Mouse (Mus musculus) frontal cortex, adult 2 months (tissue): ENCODE data around the gene Dcaf4. TPM values are rescaled to one million over a fixed set of nuclear protein-coding genes. Genes with fewer than 3 reads are reported as not detected.

Source experiments
- DNase-seq, 2 experiments: peaks; one replicate each; pipeline ENCODE4 v3.0.0; 2022; ENCODE audit warnings: low spot score in 1 of 2; ENCODE audit errors: extremely low spot score in 1 of 2
- polyA plus RNA-seq: library from polyadenylated mRNA; depleted of rRNA; stranded (reverse); fragments of >200 nt; gene quantifications from 2 replicates; pipeline ENCODE4 v1.2.3, GENCODE M21; 2012; rRNA removed

Dcaf4 gene
- polyA plus RNA-seq: 35.2 and 37.8 TPM in 2 replicates

DNA sequence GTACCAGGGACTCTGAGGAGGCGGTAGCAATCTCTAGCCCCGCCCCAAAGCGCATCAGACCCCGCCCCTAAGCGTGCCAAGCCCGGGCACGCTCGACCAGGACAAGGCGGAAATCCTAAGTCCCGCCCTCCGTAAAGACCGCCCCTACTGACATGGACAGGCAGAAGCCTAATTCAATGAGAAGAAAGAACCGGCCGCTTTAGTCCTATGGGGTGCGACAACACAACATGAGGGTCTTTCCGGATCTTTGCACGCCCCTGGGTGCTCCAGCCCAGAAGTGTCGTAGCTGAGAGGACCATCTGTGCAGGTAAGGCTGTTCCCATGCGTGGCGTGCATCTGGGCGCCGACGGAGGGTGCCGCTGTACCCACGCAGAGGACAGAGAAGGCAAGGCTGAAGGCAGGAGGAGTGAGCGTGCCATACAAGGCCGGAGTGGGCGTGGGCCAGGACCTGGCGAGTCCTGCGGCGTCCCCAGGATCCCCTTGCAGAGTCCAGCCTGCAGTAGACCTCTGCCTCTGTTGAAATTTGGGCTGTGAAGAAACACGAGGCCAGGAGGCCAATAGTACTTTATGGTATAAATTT lies at the start of gene Dcaf4:
TSS of gene Dcaf4 (plus strand) at position 156 of the 580 bp plus-strand sequence.
- peak; percentile 95 to 96 for DNase-seq

GRCm38 (mm10) chr12:83471760-83472159 lies 48.5 kb upstream of the Dcaf4 start:
- no peak for DNase-seq

- no peak for DNase-seq
Observed at GRCm38 (mm10) chr12:83473987-83474600, 46.2 kb upstream of the Dcaf4 start.

DNA sequence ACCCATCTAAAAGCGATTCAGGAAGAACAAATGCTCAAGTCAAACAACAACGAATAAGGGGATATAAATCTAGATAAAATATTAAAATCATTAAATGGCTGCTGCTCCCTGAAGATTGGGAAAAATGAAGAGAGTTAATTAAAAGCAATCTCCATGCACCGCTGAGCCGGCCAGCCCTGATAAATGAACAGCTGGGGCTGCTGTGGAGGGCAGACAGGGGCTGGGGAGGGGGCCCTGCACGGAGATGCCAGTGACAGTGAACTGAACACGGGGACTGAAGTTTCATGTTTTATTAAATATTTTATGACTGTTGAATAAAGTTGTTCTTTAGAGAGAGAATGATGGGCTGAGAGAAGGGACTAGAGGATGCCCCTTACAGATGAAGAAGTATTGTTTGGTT lies 44.8 kb upstream of the Dcaf4 start:
- DNase-seq: no peak

DNA sequence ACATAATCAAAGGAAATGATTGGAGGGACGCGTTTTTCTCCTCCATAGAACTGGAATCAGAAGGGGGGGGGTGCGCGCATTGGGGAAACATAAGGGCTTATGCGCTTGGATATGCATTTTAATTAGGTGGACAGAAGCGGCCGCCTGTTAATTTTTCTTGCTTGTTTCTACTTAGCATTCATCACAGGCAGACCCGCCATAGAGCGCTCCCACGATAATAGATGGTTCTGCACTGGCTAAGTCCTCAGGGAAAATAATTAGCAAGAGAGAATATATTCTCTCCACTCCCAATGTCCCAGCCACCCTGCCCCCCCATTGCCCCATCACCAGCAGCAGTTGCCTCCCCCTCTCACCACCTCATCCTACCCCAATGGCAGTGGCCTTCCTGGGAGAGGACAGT lies 44.0 kb upstream of the Dcaf4 start:
- DNase-seq: no peak

DNA sequence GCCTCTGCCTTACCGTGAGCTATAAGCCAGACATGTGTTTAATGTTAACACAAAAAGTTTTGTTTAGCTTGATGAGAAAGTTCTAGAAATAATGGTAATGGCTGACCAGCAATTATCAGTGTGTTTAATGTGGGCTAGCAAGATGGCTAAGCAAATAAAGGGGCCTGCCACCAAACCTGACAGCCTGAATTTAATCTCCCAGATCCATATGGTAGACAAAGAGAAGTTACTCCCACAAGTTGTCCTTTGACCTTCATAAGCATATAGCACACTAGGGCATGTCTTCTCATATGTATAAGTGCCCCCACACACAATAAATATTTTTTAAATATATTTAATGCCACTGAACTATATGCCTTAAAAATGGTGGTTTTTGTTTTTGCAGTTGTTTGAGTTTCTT lies 41.1 kb upstream of the Dcaf4 start:
- no peak for DNase-seq

DNA sequence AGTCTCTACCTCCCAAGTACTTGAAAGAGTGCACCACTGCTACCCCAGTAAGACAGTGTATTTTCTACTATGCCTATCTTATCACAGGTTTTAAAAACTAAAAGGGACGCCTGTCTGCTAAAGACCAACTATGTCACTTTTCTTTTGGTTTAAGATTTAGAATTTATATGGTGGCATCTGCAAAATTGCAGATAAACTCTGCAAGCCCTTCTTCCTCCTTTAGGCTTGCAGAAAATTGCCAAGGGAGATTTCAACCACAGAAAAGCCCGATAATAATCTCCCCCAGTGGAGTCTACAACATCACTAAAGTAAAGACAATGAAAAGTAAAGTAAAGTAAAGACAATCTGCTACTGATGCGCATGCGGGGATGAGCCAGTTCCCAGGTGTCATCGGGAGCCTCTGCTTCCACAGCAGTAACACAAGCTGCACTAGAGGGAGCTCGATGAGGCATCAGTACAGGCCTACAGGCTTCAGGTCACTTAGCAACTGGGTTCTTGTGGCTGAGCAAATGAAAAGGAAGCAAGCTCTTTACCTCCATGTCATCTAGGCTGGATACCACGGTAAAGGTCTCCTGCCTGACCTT lies 40.4 kb upstream of the Dcaf4 start:
- no peak for DNase-seq

GRCm38 (mm10) chr12:83481439-83481838 lies 38.8 kb upstream of the Dcaf4 start:
- DNase-seq: no peak

GRCm38 (mm10) chr12:83483653-83484052 lies 36.6 kb upstream of the Dcaf4 start:
- DNase-seq: no peak

DNA sequence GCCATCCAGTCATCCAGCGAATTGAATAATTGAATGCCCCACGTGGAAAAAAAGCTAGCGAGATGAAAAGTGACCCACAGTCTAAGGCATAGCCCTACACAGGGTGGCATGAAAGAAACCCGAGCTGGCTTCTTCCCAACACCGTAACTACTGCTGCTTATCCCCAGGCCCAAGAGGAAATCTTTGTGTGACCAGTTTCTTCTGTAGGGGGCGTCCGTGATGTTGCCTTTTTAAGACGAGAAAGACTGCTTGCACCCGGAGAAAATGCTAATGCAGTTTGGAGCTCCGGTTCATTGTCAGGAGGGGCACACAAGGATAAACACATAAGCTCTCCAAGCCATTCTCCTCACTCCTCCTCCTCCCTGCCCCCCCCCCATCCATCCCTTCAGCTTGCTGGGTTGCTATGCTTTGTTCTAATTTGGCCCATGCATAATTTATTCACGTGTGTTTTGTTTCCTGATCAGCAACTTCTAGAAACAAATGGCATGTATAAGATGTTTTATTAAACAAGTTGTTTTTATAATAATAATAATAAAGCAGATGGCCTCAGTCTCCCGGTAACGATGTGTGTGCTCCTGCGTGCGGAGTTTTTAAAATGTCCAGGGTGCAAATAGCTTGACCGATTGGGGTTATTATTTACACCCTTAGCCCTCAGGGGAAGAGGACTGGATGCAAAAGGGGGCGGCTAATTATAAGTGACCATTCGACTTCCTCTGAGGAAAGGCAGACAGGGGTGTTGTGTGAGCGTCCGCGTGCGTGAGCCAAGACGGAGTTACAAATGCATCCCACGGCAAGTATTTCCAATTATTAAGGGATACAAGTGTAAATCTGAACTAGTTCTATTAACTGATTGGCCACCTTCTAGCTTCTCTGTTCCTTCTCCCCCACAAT lies 35.2 kb upstream of the Dcaf4 start:
- peak in 1 of 2 experiments; percentile 37 for DNase-seq

DNA sequence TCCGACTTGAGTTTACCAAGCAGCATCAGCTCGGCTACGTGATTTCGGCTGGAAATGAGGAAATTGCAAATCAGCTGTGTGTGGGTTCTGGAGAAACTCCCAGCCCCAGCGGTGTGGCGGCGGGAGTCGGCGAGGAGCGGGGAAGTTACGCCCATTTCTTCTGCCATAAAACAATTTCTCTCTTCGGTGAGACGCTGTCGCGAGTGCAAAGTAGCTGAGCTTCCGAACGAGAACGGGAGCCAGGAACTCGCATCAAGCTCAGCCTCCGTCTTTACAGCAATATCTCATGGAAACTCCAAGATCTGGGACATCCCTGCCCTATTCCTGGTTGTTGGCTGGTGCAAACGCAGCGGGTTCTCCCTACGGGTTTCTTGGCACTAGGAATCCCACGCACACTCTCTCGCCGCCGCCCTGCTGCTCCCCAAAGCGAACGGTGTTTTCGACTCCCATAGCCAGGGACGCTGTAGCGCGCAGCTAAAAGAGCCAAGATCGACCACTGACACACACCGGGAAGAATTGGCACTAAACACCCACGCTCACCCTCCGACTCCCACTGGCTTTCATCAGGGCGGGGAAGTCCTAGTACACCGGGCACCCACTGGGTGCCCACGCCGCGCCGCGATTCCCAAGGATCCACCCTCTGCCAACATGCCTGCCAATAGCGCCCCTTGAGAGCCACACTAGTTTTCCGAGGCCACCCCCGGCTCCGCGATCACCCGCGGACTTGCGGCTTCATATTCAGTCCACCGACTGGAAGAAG lies 34.2 kb upstream of the Dcaf4 start:
- DNase-seq: peak; percentile 43 to 70

DNA sequence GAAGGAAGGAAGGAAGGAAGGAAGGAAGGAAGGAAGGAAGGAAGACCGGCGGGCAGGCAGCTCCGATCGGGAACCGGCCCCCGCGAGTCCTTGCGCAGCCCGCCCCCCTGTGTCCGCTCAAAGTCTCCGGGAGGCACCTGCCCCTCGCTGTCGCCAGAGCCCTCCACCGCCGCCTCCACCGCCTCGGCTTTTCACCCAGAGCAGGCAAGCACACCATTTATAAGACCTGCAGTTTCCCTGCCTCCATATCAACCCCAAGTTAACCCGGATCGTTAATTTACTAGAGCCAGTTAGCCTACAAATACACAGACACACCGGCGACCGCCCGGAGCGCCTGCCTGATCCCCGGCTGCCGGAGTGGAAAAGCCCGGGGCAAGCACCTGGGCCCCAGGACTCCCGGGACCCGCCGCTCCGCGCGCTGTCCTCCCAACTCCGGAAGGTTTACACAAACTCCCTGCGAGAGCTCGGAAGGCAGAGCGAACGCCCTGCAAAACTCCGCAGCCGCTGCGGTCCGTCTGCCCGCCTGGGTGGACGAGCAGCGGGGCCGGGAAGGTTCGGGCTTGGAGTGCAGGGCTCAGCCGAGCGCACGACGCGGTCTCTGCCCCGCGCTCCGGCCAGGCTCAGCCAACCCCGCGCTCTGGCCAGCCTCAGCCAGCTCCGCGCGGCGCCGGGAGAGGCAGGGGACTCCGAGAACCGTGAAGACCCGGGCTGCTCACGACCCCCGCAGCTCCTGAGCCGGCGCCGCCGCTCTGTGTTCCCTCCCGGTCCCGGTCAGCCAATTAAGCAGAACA lies 33.4 kb upstream of the Dcaf4 start:
- peak in 1 of 2 experiments; percentile 24 for DNase-seq

- DNase-seq: peak; percentile 90 to 96
Observed at GRCm38 (mm10) chr12:83487476-83487991, 32.7 kb upstream of the Dcaf4 start, which contains the start of gene Dpf3. Gene Dpf3, minus strand, starts transcription at chr12:83487716.

DNA sequence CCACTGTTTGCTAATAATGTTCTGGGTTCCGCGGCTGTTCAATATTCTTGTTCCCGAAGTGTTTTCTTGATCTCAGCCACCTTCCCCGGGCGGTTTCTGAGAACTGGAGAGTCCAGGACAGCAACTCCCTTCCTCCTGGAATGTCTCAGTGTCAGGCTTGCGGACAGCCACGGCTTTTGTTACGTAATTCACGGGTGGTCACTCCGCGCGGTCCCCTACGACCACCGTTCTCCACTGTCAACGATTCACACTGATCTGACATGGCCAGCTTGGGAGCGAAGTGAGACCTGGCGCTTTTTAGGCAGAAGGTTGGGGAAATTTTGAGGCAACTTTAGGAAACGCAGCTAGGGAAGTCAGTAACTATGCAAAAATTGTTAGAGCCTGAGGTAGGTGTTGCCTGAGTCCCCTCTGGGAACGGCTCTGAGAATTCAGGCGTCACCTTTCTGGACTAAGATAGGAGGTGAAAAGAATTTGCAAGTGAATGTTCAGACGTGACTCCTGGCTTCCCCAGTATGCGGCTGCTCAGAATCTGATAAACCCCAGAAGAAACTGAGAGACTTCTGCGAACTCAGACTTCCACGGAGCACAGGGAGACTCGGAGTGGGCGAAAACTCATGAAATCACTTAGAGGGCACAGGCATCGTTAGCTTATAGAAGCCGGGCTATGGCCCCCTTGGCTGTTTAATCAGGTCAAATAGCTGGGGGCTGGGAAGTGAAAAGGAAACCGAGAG lies 31.9 kb upstream of the Dcaf4 start:
- DNase-seq: peak in 1 of 2 experiments; percentile 14

- no peak for DNase-seq
Observed at GRCm38 (mm10) chr12:83489748-83490147, 30.5 kb upstream of the Dcaf4 start.

- no peak for DNase-seq
Observed at GRCm38 (mm10) chr12:83491609-83492008, 28.7 kb upstream of the Dcaf4 start.

GRCm38 (mm10) chr12:83492808-83493207 lies 27.5 kb upstream of the Dcaf4 start:
- no peak for DNase-seq

DNA sequence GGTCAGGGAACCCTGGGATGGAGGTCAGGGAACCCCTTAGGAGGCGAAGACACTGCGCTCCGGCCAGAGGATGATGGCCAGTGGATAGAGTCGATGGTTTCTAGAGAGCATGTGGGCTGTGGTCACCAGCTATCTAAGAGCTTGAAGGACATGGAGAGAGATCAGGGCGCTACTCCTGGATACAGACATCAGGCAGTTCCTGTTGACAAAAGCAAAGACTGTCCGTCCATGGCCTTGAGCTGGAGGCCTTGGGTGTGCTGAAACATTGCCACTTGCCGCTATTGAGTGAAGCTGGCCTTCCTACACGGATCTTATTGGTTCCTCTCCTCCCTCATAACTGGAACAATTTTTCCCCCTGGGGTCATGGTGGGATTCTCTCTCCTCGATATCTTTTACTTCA lies 26.1 kb upstream of the Dcaf4 start:
- DNase-seq: no peak
